In genomic region chrX:140979546-140979945, GRCm38 (mm10) we compare ENCODE assay signal across 9 mouse cellular contexts. TPM values are rescaled to one million over a fixed set of nuclear protein-coding genes. Genes with fewer than 3 reads are reported as not detected.
A peak's percentile ranks its signal among the peaks of the same experiment; 100 is the strongest.
DNase-seq lines count a peak whose midpoint lies in the region; ATAC-seq and TF ChIP-seq lines count a peak whose summit lies in the region.
"Had no signal": no experiment of that assay in that cellular context is flagged by ENCODE, and none has a peak within 500 bp of the region (broad histone marks: within the 10 kb centered on the region; RNA-seq: fewer than 3 reads in every experiment).

No protein-coding gene starts in this region.

- no peak for TF ChIP-seq CTCF in stomach, postnatal 0 days (IDR thresholded peaks at IDR 0.05; ENCODE audit: low read depth)
- no peak for TF ChIP-seq CTCF in hindbrain, postnatal 0 days (IDR thresholded peaks at IDR 0.05; ENCODE audit: low read depth)

- 0 out of 2 replicates have a peak, but pooled peaks have one; percentile 22 for ATAC-seq in stomach, embryonic 15.5 days (ENCODE audit: insufficient read depth, low FRiP score, low read depth)
- no peak for ATAC-seq in stomach, postnatal 0 days (ENCODE audit: low FRiP score, low TSS enrichment)
- ATAC-seq in hindbrain, postnatal 0 days: no peak

- H3K4me1 ChIP-seq in stomach, embryonic 15.5 days: no peaks in the 10 kb centered on the region
- H3K4me1 ChIP-seq in stomach, postnatal 0 days (replicated peaks; ENCODE audit: control insufficient read depth, insufficient read depth): no peaks in the 10 kb centered on the region
- H3K4me1 ChIP-seq in hindbrain, postnatal 0 days (ENCODE audit: insufficient read depth, low read length): no peaks in the 10 kb centered on the region

- peak; percentile 12 for DNase-seq in adrenal gland, postnatal 10 days
- DNase-seq in adrenal gland, adult 18-20 months (ENCODE audit: low spot score in 2 of 2): no peak
- DNase-seq in stomach, postnatal 0 days (ENCODE audit: low spot score): no peak
- DNase-seq in left cerebral cortex, postnatal 10 days (ENCODE audit: extremely low spot score in 1 of 2, low spot score in 2 of 2): peak; percentile 32 to 39
- DNase-seq in hindbrain, postnatal 0 days (ENCODE audit: low spot score): no peak
- no peak for DNase-seq in adrenal gland, adult 8-10 months
- no peak for DNase-seq in MN1 (ENCODE audit: low spot score)

- TF ChIP-seq EP300 in stomach, postnatal 0 days (optimal IDR thresholded peaks at IDR 0.05): no peak

- H3K36me3 ChIP-seq in stomach, embryonic 15.5 days: no peaks in the 10 kb centered on the region
- H3K36me3 ChIP-seq in stomach, postnatal 0 days (ENCODE audit: control insufficient read depth, insufficient read depth, low read length): no peaks in the 10 kb centered on the region
- H3K36me3 ChIP-seq in hindbrain, postnatal 0 days (ENCODE audit: insufficient read depth, low read length): no peaks in the 10 kb centered on the region

- H3K27me3 ChIP-seq in stomach, embryonic 15.5 days (replicated peaks): no peaks in the 10 kb centered on the region; the same call in 1 of the 2 replicates
- H3K27me3 ChIP-seq in stomach, postnatal 0 days (ENCODE audit: control insufficient read depth, insufficient read depth, low read length): no peaks in the 10 kb centered on the region
- no peaks in the 10 kb centered on the region for H3K27me3 ChIP-seq in hindbrain, postnatal 0 days (ENCODE audit: insufficient read depth, low read length)

- no peak overlapping the region for H3K9ac ChIP-seq in stomach, embryonic 15.5 days
- no peak overlapping the region for H3K9ac ChIP-seq in stomach, postnatal 0 days (ENCODE audit: low read length)
- H3K9ac ChIP-seq in hindbrain, postnatal 0 days (replicated peaks; ENCODE audit: low read length): no peak overlapping the region

- no peaks in the 10 kb centered on the region for H3K9me3 ChIP-seq in stomach, embryonic 15.5 days
- no peaks in the 10 kb centered on the region for H3K9me3 ChIP-seq in stomach, postnatal 0 days (ENCODE audit: control insufficient read depth, low read length)
- H3K9me3 ChIP-seq in hindbrain, postnatal 0 days (ENCODE audit: low read length): no peaks in the 10 kb centered on the region

- H3K4me2 ChIP-seq in stomach, embryonic 15.5 days: no peak overlapping the region
- H3K4me2 ChIP-seq in stomach, postnatal 0 days (replicated peaks; ENCODE audit: low read depth): no peak overlapping the region
- no peak overlapping the region for H3K4me2 ChIP-seq in hindbrain, postnatal 0 days (ENCODE audit: low read depth, low read length)

- 70% methylated on average over 2 of the region's 2 CpGs for WGBS in stomach, embryonic 15.5 days
- WGBS in stomach, postnatal 0 days: 72% methylated on average over 2 of the region's 2 CpGs
- WGBS in hindbrain, postnatal 0 days: 82% methylated on average over 2 of the region's 2 CpGs

- intact Hi-C loops in left cerebral cortex, postnatal 10 days (cut with DNase I): no loop called here

- no peak overlapping the region for H3K4me3 ChIP-seq in stomach, embryonic 15.5 days (replicated peaks)
- no peak overlapping the region for H3K4me3 ChIP-seq in stomach, postnatal 0 days (ENCODE audit: low read depth, low read length)
- no peak overlapping the region for H3K4me3 ChIP-seq in hindbrain, postnatal 0 days (ENCODE audit: low read length)
- H3K4me3 ChIP-seq: myocyte had no signal

- no peak overlapping the region for H3K27ac ChIP-seq in stomach, embryonic 15.5 days
- no peak overlapping the region for H3K27ac ChIP-seq in stomach, postnatal 0 days (replicated peaks)
- H3K27ac ChIP-seq in hindbrain, postnatal 0 days: no peak overlapping the region

RNA-seq across cellular contexts. Expression of gene Atg4a, which starts 22.8 kb away (rescaled TPM):
- 10 to 100 TPM; 10.6 to 14.5 TPM for total RNA-seq in adrenal gland, postnatal 10 days (2021)
- total RNA-seq in adrenal gland, adult 18-20 months (2021): 10 to 100 TPM; 14.9 to 16.6 TPM
- polyA plus RNA-seq in stomach, embryonic 15.5 days (2015; fragmentation: Nextera tagmentation; extraction: Ambion mirVana): 16.2 and 17.1 TPM in 2 replicates
- 17.5 and 18.4 TPM in 2 replicates for polyA plus RNA-seq in stomach, postnatal 0 days (2015; fragmentation: Nextera tagmentation; extraction: Ambion mirVana)
- total RNA-seq in left cerebral cortex, postnatal 10 days (2021): 10 to 100 TPM; 10.1 to 20.9 TPM
- total RNA-seq in hindbrain, postnatal 0 days (2014; rRNA removed): 4.8 and 20.7 TPM in 2 replicates
- polyA plus RNA-seq in hindbrain, postnatal 0 days (2015; fragmentation: Nextera tagmentation; extraction: Ambion mirVana): 11.9 and 14.1 TPM in 2 replicates
- total RNA-seq in adrenal gland, adult 8-10 months (2022): 10 to 100 TPM; 14.7 to 18.3 (median 15.9) TPM

RNA-seq across cellular contexts. Expression of gene Psmd10, which starts 23.0 kb away (rescaled TPM):
- total RNA-seq in adrenal gland, postnatal 10 days (2021): 10 to 100 TPM; 23.0 to 24.3 TPM
- 10 to 100 TPM; 28.2 to 28.8 TPM for total RNA-seq in adrenal gland, adult 18-20 months (2021)
- 43.4 and 45.7 TPM in 2 replicates for polyA plus RNA-seq in stomach, embryonic 15.5 days (2015; fragmentation: Nextera tagmentation; extraction: Ambion mirVana)
- polyA plus RNA-seq in stomach, postnatal 0 days (2015; fragmentation: Nextera tagmentation; extraction: Ambion mirVana): 29.8 and 32.3 TPM in 2 replicates
- total RNA-seq in left cerebral cortex, postnatal 10 days (2021): 10 to 100 TPM; 14.8 to 15.9 TPM
- 9.1 and 14.3 TPM in 2 replicates for total RNA-seq in hindbrain, postnatal 0 days (2014; rRNA removed)
- 35.0 and 37.8 TPM in 2 replicates for polyA plus RNA-seq in hindbrain, postnatal 0 days (2015; fragmentation: Nextera tagmentation; extraction: Ambion mirVana)
- 10 to 100 TPM; 28.6 to 32.0 (median 30.3) TPM for total RNA-seq in adrenal gland, adult 8-10 months (2022)

Comparison
In these comparisons a context has a peak if more than half of its experiments do, and no peak if none do; other contexts are left out.
1. DNase-seq: peak in adrenal gland, postnatal 10 days (single experiment) and left cerebral cortex, postnatal 10 days (2 of 2); none in adrenal gland, adult 18-20 months (0 of 2), stomach, postnatal 0 days (single experiment), hindbrain, postnatal 0 days (single experiment), adrenal gland, adult 8-10 months (single experiment) and MN1 (single experiment).